Mouse (Mus musculus) large intestine, adult 2 months (tissue): Measurements from ENCODE around the gene 1810062G17Rik. TPM values are rescaled to one million over a fixed set of nuclear protein-coding genes. Genes with fewer than 3 reads are reported as not detected.

Experiments
- DNase-seq: peaks from one replicate; pipeline ENCODE4 v3.0.0-alpha.2; 2012; ENCODE audit warnings: low read depth, low spot score
- WGBS: fragments of 180-500 bp; shearing (Covaris S2); methylation state at CpG from one replicate; pipeline ENCODE4 v1.1.7; 2018; 5-methylcytosine and 5-hydroxymethylcytosine counted together
- polyA plus RNA-seq: library from polyadenylated mRNA; depleted of rRNA; stranded (reverse); fragments of >200 nt; gene quantifications from 2 replicates; pipeline ENCODE4 v1.2.3, GENCODE M21; 2012; rRNA removed

Gene 1810062G17Rik
- polyA plus RNA-seq, 1 experiment, result 0.73 TPM

DNA sequence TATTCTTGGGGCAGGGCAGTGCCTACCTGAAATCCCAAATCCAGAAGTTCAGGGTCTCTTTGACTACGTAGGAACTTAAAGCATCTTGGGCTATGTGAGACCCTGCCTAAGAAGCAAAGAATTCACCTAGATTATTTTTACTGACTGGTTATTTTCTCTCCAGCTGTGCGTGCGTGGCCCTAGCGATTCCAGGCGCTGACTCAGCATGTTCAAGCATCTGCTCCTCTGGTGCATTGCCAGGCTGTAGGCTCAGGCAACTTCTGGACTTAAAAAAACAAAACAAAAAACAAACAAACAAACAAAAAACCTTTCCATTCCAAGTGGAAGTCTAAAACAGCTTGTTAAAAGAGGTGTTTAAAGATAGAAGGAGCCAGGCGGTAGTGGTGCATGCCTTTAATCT lies 22.5 kb downstream of the 1810062G17Rik start:
- no peak for DNase-seq
- 90% methylated on average over 6 of the region's 6 CpGs for WGBS

DNA sequence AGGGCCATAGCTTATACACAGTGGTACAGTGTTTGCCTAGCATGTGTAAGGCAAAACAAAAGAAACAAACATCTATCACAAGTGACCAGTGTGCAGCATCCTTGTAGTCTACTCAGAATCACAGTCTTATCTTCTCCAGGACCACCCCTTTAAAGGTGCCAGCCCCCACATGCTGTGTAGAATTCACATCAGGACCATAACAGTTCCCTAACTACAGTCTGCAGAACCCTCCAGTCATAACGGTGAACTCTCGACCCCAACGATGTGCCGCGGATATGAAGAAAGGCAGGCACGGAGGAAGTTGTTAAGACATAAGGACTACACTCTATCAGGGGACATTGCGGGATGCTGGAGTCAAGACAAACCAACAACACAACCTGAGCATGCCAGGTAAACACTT lies 23.7 kb downstream of the 1810062G17Rik start:
- 89% methylated on average over 7 of the region's 7 CpGs for WGBS
- no peak for DNase-seq

DNA sequence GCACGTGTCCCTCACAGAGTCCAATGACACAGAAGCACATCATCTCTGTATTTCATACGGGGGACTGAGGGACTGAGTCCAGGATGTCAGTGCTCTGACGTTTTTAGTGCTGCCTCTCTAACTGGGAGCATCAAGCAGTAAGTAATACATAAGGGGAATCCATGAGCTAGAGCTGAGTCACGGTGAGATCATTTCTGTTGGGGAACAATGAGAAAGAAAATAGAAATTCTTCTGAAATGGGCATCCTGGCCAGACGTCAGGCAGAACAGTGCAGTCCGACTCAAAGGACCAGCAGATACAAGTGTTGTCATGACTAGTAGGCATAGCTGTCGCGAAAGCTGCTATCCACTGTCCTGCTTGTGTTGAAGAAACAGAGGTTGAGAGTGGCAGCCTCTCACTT lies 25.2 kb downstream of the 1810062G17Rik start:
- WGBS, result 82% methylated on average over 8 of the region's 8 CpGs
- no peak for DNase-seq

DNA sequence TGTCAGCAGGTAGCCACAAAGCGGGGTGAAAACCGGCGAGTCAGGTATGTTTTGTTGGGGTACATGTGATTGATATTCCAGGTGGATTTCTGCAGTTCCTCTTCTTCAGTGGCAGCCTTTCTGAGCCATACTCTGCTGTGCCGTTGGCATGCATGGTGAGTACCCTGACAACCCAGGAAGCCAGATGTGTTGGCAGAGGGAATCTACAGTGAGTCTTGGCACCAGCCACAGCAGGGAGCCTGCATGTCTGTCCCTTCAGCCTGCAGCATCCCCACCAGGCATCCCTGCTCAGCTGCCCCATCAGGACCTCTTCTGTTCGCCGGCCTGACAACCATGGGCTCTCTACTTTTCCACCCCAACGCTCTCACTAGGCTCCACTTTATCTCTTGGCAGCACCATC lies 25.8 kb downstream of the 1810062G17Rik start:
- 76% methylated on average over 7 of the region's 7 CpGs for WGBS
- no peak for DNase-seq

DNA sequence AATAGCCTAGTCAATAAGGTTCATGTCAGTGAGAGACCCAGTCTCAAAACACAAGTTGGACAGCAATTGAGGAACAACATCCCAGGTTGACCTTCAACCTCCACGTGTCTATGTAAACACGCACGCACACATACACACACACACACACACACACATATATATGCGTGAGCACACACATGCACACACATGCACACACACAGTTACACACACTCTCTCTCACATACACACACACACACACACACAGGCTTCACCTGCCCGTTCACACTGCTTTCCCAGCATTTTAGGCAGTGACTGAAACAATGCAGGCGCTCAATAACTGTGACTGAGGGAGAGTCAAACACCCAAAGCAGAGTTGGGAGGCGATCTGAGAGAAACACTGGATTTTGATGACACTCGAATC lies 29.6 kb downstream of the 1810062G17Rik start:
- WGBS, result 85% methylated on average over 8 of the region's 8 CpGs
- DNase-seq, result no peak

DNA sequence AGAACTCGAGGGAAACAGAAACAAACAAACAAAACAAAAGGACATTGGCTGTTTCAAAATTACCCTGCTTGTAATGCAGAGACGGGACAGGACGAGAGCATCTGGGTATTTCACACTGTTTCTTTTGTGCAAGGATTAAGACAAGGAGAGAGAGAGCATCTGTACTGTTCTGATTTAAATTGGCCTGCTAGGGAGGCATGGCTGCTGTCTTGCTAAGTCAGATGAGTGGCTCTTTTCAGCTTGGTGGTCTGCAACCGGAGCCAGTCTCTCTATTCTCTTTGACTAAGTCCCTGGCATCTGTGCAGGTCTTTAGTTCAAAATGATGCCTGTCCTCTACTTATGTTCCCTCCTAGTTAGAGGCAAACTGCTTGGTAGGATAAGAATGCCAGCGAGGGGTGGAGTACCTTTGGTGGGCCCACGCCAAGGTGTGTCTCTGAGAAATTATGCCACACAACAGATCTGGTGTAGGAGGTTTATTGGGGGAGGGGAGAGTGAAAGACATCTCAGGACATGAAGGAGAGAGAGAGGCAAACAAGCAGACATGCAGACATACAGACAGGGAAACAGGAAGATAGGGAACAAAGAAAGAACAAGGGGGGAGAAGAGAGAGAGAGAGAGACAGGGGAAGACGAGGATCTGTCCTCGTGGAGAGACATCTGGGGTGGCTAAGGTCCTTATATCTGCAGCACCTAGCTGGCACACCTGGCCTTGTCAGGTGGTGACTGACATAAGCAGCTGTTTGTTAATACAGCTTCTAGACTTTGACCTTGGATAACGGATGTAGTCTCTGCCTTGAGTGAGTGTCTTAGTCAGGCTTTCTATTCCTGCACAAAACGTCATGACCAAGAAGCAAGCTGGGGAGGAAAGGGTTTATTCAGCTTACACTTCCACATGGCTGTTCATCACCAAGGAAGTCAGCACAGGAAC lies 30.3 kb downstream of the 1810062G17Rik start:
- DNase-seq, result no peak
- WGBS, result 45% methylated on average over 10 of the region's 10 CpGs

DNA sequence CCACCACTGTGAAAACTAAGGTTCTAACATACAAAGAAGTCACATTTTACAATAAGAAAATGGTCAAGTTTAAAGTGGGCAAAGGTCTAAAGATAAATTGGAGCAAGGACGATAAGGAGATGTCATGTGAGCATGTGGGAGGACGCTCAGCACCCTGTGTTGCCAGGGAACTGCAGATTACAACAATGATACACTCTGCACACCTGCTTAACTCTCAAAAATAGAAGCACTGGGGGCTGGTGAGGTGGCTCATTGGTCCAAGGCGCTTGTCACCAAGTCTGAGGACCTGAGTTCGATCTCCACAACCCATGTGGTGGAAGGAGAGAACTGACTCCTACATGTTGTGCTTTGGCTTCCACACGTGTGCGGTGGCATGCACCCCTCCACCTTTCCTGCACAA lies 35.8 kb downstream of the 1810062G17Rik start:
- no peak for DNase-seq
- 63% methylated on average over 6 of the region's 6 CpGs for WGBS

DNA sequence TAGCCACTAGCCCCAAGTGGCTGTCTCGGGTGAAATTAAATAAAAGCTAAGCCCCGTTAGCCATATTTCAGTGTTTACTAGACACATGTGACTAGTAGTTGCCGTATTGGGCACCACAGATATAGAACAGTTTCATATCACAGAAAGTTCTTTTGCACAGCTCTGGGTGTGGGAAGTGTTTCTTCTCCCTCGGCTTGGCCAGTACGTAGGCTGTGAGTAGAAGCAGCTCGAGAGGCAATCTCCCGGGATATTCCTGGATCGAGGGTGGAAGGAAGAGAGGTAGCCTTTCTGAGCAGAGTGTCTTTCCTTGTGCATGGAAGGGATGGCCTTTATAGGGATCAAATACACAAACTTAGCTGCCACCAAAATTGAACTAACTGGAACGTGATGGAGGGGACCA lies 40.5 kb downstream of the 1810062G17Rik start:
- WGBS, result 83% methylated on average over 9 of the region's 9 CpGs
- DNase-seq, result no peak

DNA sequence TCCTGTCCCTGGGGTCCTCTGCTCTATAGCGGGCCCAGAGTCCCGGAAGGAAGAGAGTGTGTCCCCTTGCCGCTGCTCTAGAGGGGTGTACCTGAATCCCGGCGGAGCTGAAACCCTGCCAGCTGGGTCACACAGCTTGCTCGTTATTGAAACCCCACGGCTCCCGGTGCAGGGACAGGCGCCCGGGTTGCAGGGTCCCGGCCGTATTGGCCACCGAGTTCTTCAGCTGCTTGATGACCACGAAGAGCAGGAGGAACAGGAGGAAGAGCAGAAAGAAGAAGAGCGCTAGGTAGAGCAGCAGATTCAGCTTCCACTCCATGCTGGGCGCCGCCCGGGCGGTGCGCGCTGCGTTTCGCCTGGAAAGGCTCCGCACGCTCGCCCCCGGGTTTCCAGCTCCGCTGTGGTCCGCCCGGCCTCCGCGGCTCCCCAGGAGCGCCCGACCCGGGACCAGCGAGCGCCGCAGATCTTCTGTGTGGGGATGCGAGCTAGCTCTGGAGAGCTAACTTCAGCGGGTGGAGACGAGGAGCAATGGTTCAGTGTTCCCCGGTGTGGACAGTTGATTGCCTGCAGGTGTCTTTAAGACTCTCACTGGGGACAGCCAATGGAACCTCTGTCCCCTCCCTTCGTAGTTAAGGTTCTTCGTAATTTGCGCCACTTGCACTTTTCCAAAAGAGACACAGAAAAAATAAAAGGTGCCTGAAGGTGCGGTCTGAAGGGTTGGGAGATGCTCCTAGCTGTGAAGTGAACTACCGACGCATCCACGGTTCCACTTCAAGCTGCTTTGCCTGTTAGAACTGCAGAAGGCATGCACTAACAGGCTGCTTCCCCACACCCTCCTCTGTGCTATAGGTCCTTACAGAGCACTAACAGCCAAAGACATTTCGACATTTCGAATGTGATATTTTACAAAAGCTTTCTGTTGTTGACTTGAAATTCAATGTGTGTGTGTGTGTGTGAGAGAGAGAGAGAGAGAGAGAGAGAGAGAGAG lies 45.6 kb downstream of the 1810062G17Rik start, which contains the start of gene Gm11549:
Gene Gm11549, minus strand, starts transcription at position 741 of the 988 bp plus-strand sequence.
- DNase-seq, result no peak
- WGBS, result 1% methylated on average over 51 of the region's 51 CpGs

DNA sequence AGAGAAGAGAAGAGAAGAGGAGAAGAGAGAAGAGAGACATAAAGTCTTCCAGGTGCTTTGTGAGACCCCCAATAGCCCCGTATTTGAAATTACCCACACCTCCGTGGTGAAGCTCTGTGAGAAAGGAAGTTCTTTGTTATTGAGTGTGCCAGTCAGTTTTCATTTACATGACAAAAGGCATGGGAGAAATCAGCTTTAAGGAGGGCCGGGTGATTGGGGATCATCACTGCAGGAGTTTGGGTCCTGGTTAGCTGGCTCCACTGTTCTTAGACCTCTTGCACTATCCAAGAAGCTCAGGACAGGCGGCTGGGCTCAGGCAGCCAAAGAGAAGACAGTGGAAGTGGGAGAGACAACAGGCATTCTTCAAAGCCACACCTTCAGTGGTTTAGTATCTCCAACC lies 46.4 kb downstream of the 1810062G17Rik start:
- WGBS, result 41% methylated on average over 4 of the region's 4 CpGs

DNA sequence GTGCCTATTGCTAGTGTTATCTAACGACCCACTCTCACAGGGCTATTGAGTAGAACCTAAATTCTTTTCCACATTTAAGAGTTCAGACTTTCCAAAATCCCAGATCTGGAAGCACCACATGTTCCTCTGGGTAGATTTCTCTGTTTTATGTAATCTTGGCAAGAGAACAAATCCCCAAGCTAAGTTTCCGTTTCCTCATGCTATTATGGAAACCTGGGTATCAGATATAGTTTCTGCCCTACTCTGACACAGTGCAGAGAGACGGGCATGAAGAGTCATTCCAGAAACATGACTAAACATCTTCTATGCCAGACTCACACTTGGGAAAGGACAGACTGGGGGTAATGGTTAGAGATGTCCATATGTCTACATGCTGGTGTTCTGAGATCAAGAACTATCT lies 48.7 kb downstream of the 1810062G17Rik start:
- WGBS, result 52% methylated on average over 3 of the region's 3 CpGs
- DNase-seq, result no peak

More for the DNA sequence above, 46.4 kb downstream of the 1810062G17Rik start:
- DNase-seq, result no peak

DNA sequence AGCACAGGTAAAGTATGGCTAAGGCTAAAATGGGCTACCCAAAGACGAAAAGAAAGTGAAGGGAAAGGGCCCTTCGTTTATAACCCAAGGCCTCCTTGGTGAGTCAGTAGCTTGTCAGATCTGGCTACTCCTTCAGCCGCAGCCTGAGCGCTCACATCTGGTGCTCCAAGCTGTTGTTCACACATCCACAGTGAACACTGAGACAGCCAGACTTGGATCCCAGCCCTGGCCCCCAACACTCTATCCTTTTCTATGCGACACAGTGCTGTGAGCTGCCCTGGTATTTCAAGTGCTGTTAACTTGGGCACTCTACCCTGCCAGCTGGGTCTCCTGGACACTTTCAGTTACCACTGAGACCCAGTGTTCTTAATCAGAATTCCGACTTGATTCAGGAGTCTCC lies 54.6 kb downstream of the 1810062G17Rik start:
- WGBS, result 83% methylated on average over 6 of the region's 6 CpGs
- DNase-seq, result no peak

DNA sequence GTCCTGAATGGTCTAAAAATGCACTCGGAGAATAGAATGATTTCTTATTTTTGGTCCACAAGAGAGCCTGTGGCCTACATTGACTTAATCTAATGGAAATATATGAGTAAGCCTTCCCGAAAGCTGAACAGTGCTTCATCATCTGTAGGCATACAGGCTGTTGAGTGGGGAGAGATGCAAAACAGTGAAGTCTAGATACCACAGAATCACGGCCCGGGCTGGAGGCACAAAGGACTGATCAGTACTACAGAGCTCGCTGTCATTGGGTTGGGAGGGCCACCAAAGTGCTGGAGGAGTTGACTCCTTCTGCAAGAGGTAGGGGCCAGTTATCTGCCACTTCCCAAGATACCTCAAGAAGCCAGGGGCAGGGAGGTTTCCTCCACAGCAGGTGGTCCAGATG lies 55.0 kb downstream of the 1810062G17Rik start:
- DNase-seq, result no peak
- WGBS, result 94% methylated on average over 5 of the region's 5 CpGs

DNA sequence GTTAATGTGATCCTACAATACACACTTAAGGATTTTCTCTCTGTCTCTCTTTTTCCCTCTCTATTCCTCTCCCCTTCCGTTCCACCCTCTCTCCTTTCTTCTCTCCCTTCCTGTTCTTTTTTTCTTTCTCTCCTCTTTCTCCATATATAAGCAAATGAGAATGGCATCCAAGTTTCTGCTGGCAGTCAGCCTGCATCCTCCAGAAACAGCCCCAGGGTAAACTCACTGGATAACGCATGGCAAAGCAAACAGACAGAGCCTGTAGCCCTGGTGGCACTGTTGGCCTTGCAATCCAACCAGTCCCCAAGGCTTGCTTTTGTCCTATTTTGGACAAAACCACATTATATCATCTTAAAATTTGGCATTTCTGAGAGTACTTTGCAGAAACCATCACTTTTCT lies 55.5 kb downstream of the 1810062G17Rik start:
- 18% methylated on average over 2 of the region's 2 CpGs for WGBS
- DNase-seq, result no peak

Other genes starting within 250 kb of the 1810062G17Rik start
- 142 and 157 TPM in 2 replicates for gene Anxa5, start within 50 bp of the 1810062G17Rik start, polyA plus RNA-seq
- gene Gm11549, start 45.9 kb downstream of the 1810062G17Rik start, polyA plus RNA-seq, result 0.05 and 0.11 TPM in 2 replicates
- gene Exosc9, start 76.7 kb downstream of the 1810062G17Rik start, polyA plus RNA-seq, result 14.5 and 14.9 TPM in 2 replicates
- 44.1 and 60.0 TPM in 2 replicates for gene Ccna2, start 96.2 kb downstream of the 1810062G17Rik start, polyA plus RNA-seq
- 0.77 and 1.2 TPM in 2 replicates for gene Bbs7, start 137.5 kb downstream of the 1810062G17Rik start, polyA plus RNA-seq
- 1.7 and 1.9 TPM in 2 replicates for gene Trpc3, start 214.2 kb downstream of the 1810062G17Rik start, polyA plus RNA-seq